Mouse (Mus musculus) heart, embryonic 11.5 days (tissue): ENCODE data around the gene Acp5. TPM values are rescaled to one million over a fixed set of nuclear protein-coding genes. Genes with fewer than 3 reads are reported as not detected.

Experiments used
- microRNA-seq: library from miRNA; unstranded; fragments of <30 nt; microRNA quantifications from one replicate; pipeline ENCODE4, GENCODE M21; 2016; ENCODE audit warnings: borderline number of aligned reads
- polyA plus RNA-seq: library from polyadenylated mRNA; unstranded; fragments of >200 nt; fragmentation: Nextera tagmentation; extraction: Ambion mirVana; gene quantifications from 2 replicates; pipeline ENCODE4 v1.2.1, GENCODE M21; 2014

Gene Acp5
- polyA plus RNA-seq, 1 experiment from 2014 or later = 68.9 TPM

Small RNAs within 50 kb of the gene (microRNA-seq; reads per million reads assigned to microRNA genes)
- gene Mir7084 = 0.41 reads per million

Other genes with a start within 250 kb of the Acp5 start
- 5.6 and 6.4 TPM in 2 replicates for gene Rab3d, start 217.5 kb downstream of the Acp5 start, polyA plus RNA-seq
- 2.3 and 3.3 TPM in 2 replicates for gene Ccdc159, start 208.2 kb downstream of the Acp5 start, polyA plus RNA-seq
- 39.0 and 45.1 TPM in 2 replicates for gene Tmem205, start 208.2 kb downstream of the Acp5 start, polyA plus RNA-seq
- gene Plppr2, start 198.7 kb downstream of the Acp5 start, polyA plus RNA-seq = 5.3 and 5.5 TPM in 2 replicates
- gene Swsap1, start 180.0 kb downstream of the Acp5 start, polyA plus RNA-seq = 9.0 and 13.1 TPM in 2 replicates
- 15.4 and 22.8 TPM in 2 replicates for gene Epor, start 172.2 kb downstream of the Acp5 start, polyA plus RNA-seq
- gene Rgl3, start 146.3 kb downstream of the Acp5 start, polyA plus RNA-seq = 0.74 and 1.1 TPM in 2 replicates
- not detected in 2 replicates for gene Ccdc151, start 133.1 kb downstream of the Acp5 start, polyA plus RNA-seq
- gene Prkcsh, start 132.9 kb downstream of the Acp5 start, polyA plus RNA-seq = 72.2 and 77.8 TPM in 2 replicates
- gene Elavl3, start 83.7 kb downstream of the Acp5 start, polyA plus RNA-seq = 0.27 and 0.37 TPM in 2 replicates
- gene Gm49318, start 64.5 kb downstream of the Acp5 start, polyA plus RNA-seq = not detected in 2 replicates
- gene Zfp653, start 64.3 kb downstream of the Acp5 start, polyA plus RNA-seq = 5.5 and 6.7 TPM in 2 replicates
- gene Ecsit, start 50.3 kb downstream of the Acp5 start, polyA plus RNA-seq = 48.4 and 50.6 TPM in 2 replicates
- 388 and 445 TPM in 2 replicates for gene Cnn1, start 36.5 kb downstream of the Acp5 start, polyA plus RNA-seq
- gene Elof1, start 18.5 kb downstream of the Acp5 start, polyA plus RNA-seq = 132 and 134 TPM in 2 replicates
- 47.0 and 47.8 TPM in 2 replicates for gene Pigyl, start 21.1 kb upstream of the Acp5 start, polyA plus RNA-seq
- 0.04 and 0.10 TPM in 2 replicates for gene Zfp872, start 52.4 kb upstream of the Acp5 start, polyA plus RNA-seq
- gene Zfp809, start 90.0 kb upstream of the Acp5 start, polyA plus RNA-seq = 19.0 and 20.0 TPM in 2 replicates
- 3.1 and 5.6 TPM in 2 replicates for gene Zfp599, start 124.2 kb upstream of the Acp5 start, polyA plus RNA-seq
- 12.9 and 15.7 TPM in 2 replicates for gene Zfp810, start 171.9 kb upstream of the Acp5 start, polyA plus RNA-seq